Mouse (Mus musculus): ENCODE data around the gene Obscn. TPM values are rescaled to one million over a fixed set of nuclear protein-coding genes. Genes with fewer than 3 reads are reported as not detected.

Obscn gene
- polyA plus RNA-seq, 1 experiment from 2014 or later: 0.92 TPM

DNA sequence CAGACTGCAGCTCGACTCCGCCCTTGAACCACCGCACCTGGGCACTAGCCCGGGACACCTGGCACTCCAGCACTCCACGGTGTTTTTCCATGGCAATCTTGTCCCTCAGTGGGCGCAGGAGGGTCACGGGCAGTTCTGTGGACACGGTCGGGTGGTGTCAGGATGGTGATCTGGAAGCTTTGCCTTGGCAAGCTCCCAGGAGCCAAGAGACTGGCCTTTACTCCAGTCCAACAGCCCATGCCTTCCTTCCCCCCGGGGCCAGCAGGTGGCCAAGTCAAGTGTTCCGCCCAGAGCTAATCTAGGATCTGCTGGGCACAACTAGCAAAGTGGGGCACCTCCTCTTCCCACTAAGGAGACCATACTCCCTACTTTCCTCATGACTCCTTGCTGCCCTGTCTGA, 57.9 kb downstream of the Obscn start:
- Histone ChIP-seq H3K27ac (ENCODE audit: low read length) (no peak overlapping the region), H3K36me3 (ENCODE audit: insufficient read depth, low read length) (no peaks in the 10 kb centered on the region), H3K4me2 (replicated peaks; ENCODE audit: low read depth, low read length) (no peak overlapping the region), H3K9ac (replicated peaks; ENCODE audit: low read depth) (no peak overlapping the region), H3K27me3 (replicated peaks; ENCODE audit: insufficient read depth, low read length) (no peaks in the 10 kb centered on the region), H3K9me3 (ENCODE audit: low read length) (no peaks in the 10 kb centered on the region), H3K4me3 (ENCODE audit: low read depth, low read length) (no peak overlapping the region), H3K4me1 (ENCODE audit: insufficient read depth, low read depth, low read length) (no peaks in the 10 kb centered on the region)
- ATAC-seq (no peak), DNase-seq (ENCODE audit: low spot score) (no peak)
- 76% methylated on average over 11 of the region's 11 CpGs for WGBS
- no peak for TF ChIP-seq EP300 (IDR thresholded peaks at IDR 0.05)
- no peak for TF ChIP-seq CTCF (IDR thresholded peaks at IDR 0.05)

DNA sequence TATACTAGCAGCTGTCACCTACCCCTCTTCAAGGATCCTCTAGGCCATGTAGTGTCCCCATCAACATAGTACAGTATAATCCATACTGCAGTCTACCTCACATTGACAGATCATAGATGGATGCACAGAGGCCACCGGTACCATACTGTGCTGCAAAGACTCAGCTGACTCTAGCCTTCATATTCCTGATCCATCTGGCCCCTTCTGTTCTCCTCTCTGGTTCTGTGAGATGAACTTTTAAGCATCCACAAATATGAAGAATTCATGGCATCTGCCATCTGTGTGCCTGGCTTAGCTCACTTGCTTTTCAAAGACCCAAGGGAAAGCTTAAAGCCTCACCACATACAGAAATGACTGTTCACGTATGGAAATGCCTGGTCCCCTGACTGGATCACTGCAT, 65.9 kb downstream of the Obscn start:
- no peak overlapping the region for H3K9ac ChIP-seq (replicated peaks; ENCODE audit: low read depth)
- ATAC-seq (no peak), DNase-seq (ENCODE audit: low spot score) (no peak)
- H3K27ac ChIP-seq (ENCODE audit: low read length): no peak overlapping the region
- H3K4me3 ChIP-seq (ENCODE audit: low read depth, low read length): no peak overlapping the region
- WGBS: 91% methylated on average over 2 of the region's 2 CpGs
- H3K4me1 ChIP-seq (ENCODE audit: insufficient read depth, low read depth, low read length): no peaks in the 10 kb centered on the region
- H3K36me3 ChIP-seq (ENCODE audit: insufficient read depth, low read length): no peaks in the 10 kb centered on the region
- TF ChIP-seq EP300 (IDR thresholded peaks at IDR 0.05): no peak
- TF ChIP-seq CTCF (IDR thresholded peaks at IDR 0.05): no peak
- H3K4me2 ChIP-seq (replicated peaks; ENCODE audit: low read depth, low read length): no peak overlapping the region
- no peaks in the 10 kb centered on the region for H3K9me3 ChIP-seq (ENCODE audit: low read length)
- no peaks in the 10 kb centered on the region for H3K27me3 ChIP-seq (replicated peaks; ENCODE audit: insufficient read depth, low read length)

DNA sequence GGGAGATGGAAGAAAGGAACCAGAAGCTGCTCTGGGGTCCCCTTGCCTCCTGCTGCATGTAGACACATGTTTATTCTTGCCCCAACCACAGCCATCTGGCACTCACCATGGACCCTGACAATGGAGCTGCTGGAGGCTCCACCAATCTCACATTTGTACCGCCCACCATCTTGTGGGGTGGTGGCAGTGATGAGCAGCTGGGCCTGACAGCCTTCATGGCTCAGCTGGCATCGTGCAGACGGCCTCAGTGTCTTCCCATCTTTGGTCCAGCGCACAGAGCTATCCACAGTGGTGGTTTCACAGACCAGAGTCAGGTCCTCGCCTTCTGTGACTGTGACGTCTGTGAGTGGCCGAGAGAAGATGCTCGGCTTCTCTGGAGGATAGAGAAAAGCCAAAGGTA, 67.3 kb downstream of the Obscn start:
- 79% methylated on average over 8 of the region's 8 CpGs for WGBS
- Histone ChIP-seq H3K9me3 (ENCODE audit: low read length) (no peaks in the 10 kb centered on the region), H3K27ac (ENCODE audit: low read length) (no peak overlapping the region), H3K36me3 (ENCODE audit: insufficient read depth, low read length) (no peaks in the 10 kb centered on the region), H3K4me1 (ENCODE audit: insufficient read depth, low read depth, low read length) (no peaks in the 10 kb centered on the region), H3K27me3 (replicated peaks; ENCODE audit: insufficient read depth, low read length) (no peaks in the 10 kb centered on the region), H3K4me2 (replicated peaks; ENCODE audit: low read depth, low read length) (no peak overlapping the region), H3K9ac (replicated peaks; ENCODE audit: low read depth) (no peak overlapping the region), H3K4me3 (ENCODE audit: low read depth, low read length) (no peak overlapping the region)
- TF ChIP-seq EP300 (IDR thresholded peaks at IDR 0.05) (no peak), CTCF (IDR thresholded peaks at IDR 0.05) (no peak)
- no peak for ATAC-seq
- DNase-seq (ENCODE audit: low spot score): no peak

DNA sequence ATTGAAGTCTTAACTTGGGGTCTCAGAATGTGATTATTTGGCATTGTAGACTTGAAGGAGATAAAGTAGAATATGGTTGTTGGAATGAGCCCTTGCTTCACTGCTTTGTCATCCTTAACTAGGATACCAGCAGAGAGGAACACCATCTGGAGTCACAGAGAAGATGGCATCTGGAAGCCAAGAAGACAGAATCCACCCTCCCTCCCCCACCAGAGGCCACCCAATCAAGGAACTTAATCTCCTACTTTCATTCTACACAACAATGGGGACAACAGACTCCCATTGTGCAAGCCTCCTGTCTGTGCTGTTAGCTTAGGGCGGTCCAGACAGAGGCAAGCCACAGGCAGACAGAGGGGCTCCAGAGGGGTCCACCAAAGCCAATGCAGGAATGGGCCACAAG, 67.8 kb downstream of the Obscn start:
- Histone ChIP-seq H3K9me3 (ENCODE audit: low read length) (no peaks in the 10 kb centered on the region), H3K36me3 (ENCODE audit: insufficient read depth, low read length) (no peaks in the 10 kb centered on the region), H3K4me1 (ENCODE audit: insufficient read depth, low read depth, low read length) (no peaks in the 10 kb centered on the region), H3K9ac (replicated peaks; ENCODE audit: low read depth) (no peak overlapping the region), H3K27ac (ENCODE audit: low read length) (no peak overlapping the region), H3K4me2 (replicated peaks; ENCODE audit: low read depth, low read length) (no peak overlapping the region), H3K27me3 (replicated peaks; ENCODE audit: insufficient read depth, low read length) (no peaks in the 10 kb centered on the region), H3K4me3 (ENCODE audit: low read depth, low read length) (no peak overlapping the region)
- 53% methylated on average over 1 of the region's 1 CpGs for WGBS
- DNase-seq (ENCODE audit: low spot score) (no peak), ATAC-seq (no peak)
- no peak for TF ChIP-seq CTCF (IDR thresholded peaks at IDR 0.05)
- TF ChIP-seq EP300 (IDR thresholded peaks at IDR 0.05): no peak

DNA sequence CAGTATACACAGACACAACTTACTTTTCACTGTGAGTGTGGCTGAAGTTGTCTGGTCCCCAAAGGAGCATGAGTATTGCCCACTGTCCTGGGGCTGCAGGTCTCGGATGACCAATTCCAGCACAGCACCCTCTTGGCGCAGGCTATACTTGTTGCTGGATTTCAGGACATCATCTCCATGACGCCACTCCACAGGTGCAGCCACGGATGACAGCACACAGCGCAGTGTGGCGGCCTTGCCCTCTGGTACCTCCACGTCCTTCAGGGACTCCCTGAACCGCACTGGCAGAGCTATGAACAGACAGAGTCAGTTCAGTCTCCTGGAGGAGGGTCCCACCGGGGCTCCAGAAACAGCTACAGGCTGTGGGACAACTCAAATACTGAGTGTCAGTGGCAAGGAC, 68.3 kb downstream of the Obscn start:
- H3K27ac ChIP-seq (ENCODE audit: low read length): no peak overlapping the region
- DNase-seq (ENCODE audit: low spot score): no peak
- no peak overlapping the region for H3K4me3 ChIP-seq (ENCODE audit: low read depth, low read length)
- no peaks in the 10 kb centered on the region for H3K27me3 ChIP-seq (replicated peaks; ENCODE audit: insufficient read depth, low read length)
- no peak overlapping the region for H3K9ac ChIP-seq (replicated peaks; ENCODE audit: low read depth)
- no peak overlapping the region for H3K4me2 ChIP-seq (replicated peaks; ENCODE audit: low read depth, low read length)
- H3K4me1 ChIP-seq (ENCODE audit: insufficient read depth, low read depth, low read length): no peaks in the 10 kb centered on the region
- H3K9me3 ChIP-seq (ENCODE audit: low read length): no peaks in the 10 kb centered on the region
- TF ChIP-seq EP300 (IDR thresholded peaks at IDR 0.05) (no peak), CTCF (IDR thresholded peaks at IDR 0.05) (no peak)
- ATAC-seq: no peak
- 81% methylated on average over 9 of the region's 9 CpGs for WGBS
- H3K36me3 ChIP-seq (ENCODE audit: insufficient read depth, low read length): no peaks in the 10 kb centered on the region

DNA sequence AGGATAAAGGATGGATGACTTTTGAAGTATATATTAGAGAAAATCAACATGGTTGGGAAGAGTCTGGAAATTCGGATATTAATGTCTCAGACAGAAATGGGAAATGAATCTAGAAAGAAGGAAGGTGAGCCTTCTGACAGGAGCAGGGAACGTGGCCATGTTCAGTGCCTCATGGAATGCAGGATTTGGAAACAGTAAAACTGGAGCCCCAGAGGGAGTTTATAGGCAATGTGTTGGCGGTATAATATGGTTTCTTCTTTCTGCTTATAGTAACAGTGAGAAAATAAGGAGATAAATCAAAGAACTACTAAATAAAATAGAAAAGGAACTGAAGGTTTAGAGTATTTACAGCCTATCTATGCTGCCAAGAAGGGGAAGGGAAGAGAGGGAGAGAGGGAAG, 78.2 kb downstream of the Obscn start:
- no peak overlapping the region for H3K4me2 ChIP-seq (replicated peaks; ENCODE audit: low read depth, low read length)
- WGBS: 57% methylated on average over 3 of the region's 3 CpGs

DNA sequence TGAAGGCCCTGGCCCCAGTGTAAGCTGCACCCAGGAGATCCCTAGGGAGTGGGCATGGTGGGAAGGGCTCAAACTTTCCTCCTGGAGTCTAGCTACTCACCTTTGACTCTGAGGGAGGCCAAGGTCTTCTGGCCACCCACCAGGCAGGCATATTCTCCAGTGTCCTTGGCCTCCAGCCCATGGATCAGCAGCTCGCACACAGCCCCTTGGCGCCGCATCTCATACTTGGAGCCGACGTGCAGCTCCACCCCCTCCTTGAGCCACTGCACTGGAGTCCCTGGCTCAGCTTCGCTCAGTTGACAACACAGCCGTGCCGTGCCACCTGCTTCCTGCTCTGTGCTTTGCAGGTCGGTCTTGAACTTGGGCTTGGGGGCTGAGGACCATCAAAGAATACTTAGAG, 85.2 kb downstream of the Obscn start:
- no peak overlapping the region for H3K27ac ChIP-seq (ENCODE audit: low read length)
- TF ChIP-seq CTCF (IDR thresholded peaks at IDR 0.05) (no peak), EP300 (IDR thresholded peaks at IDR 0.05) (no peak)
- H3K4me3 ChIP-seq (ENCODE audit: low read depth, low read length): no peak overlapping the region
- H3K4me1 ChIP-seq (ENCODE audit: insufficient read depth, low read depth, low read length): no peaks in the 10 kb centered on the region
- H3K36me3 ChIP-seq (ENCODE audit: insufficient read depth, low read length): no peaks in the 10 kb centered on the region
- no peak overlapping the region for H3K9ac ChIP-seq (replicated peaks; ENCODE audit: low read depth)
- ATAC-seq (no peak), DNase-seq (ENCODE audit: low spot score) (peak; percentile 6)
- H3K4me2 ChIP-seq (replicated peaks; ENCODE audit: low read depth, low read length): no peak overlapping the region
- no peaks in the 10 kb centered on the region for H3K9me3 ChIP-seq (ENCODE audit: low read length)
- 40% methylated on average over 9 of the region's 9 CpGs for WGBS
- no peaks in the 10 kb centered on the region for H3K27me3 ChIP-seq (replicated peaks; ENCODE audit: insufficient read depth, low read length)

More for the DNA sequence above, 78.2 kb downstream of the Obscn start:
- Histone ChIP-seq H3K27ac (ENCODE audit: low read length) (no peak overlapping the region), H3K9me3 (ENCODE audit: low read length) (no peaks in the 10 kb centered on the region), H3K9ac (replicated peaks; ENCODE audit: low read depth) (no peak overlapping the region), H3K4me3 (ENCODE audit: low read depth, low read length) (no peak overlapping the region), H3K27me3 (replicated peaks; ENCODE audit: insufficient read depth, low read length) (no peaks in the 10 kb centered on the region), H3K36me3 (ENCODE audit: insufficient read depth, low read length) (no peaks in the 10 kb centered on the region), H3K4me1 (ENCODE audit: insufficient read depth, low read depth, low read length) (no peaks in the 10 kb centered on the region)
- no peak for ATAC-seq
- no peak for DNase-seq (ENCODE audit: low spot score)
- TF ChIP-seq EP300 (IDR thresholded peaks at IDR 0.05): no peak
- no peak for TF ChIP-seq CTCF (IDR thresholded peaks at IDR 0.05)
